Mouse (Mus musculus) testis, adult 2 months (tissue): Measurements from ENCODE around the gene Mrpl55. TPM values are rescaled to one million over a fixed set of nuclear protein-coding genes. Genes with fewer than 3 reads are reported as not detected.

Experiments
- H3K27ac ChIP-seq: fragments of 200-500 bp; 2 replicates; pipeline ENCODE4 v1.5.1; 2012; ENCODE audit warnings: low read depth, low read length; ENCODE audit not compliant: control insufficient read depth, insufficient read depth
- H3K27me3 ChIP-seq: fragments of 200-500 bp; 2 replicates; pipeline ENCODE4 v1.6.1; 2012; ENCODE audit warnings: mild to moderate bottlenecking, low read length, moderate library complexity; ENCODE audit not compliant: control insufficient read depth, insufficient read depth
- H3K36me3 ChIP-seq: fragments of 200-500 bp; 2 replicates; pipeline ENCODE4 v1.6.1; 2012; ENCODE audit warnings: mild to moderate bottlenecking, low read length; ENCODE audit not compliant: control insufficient read depth, insufficient read depth
- H3K4me1 ChIP-seq: fragments of 200-500 bp; 2 replicates; pipeline ENCODE4 v1.6.1; 2012; ENCODE audit warnings: low read length; ENCODE audit not compliant: control insufficient read depth, insufficient read depth
- H3K4me3 ChIP-seq: fragments of 200-500 bp; 2 replicates; pipeline ENCODE4 v1.5.1; 2012; ENCODE audit warnings: low read depth, mild to moderate bottlenecking, low read length, moderate library complexity, mixed read lengths; ENCODE audit not compliant: control insufficient read depth
- CTCF ChIP-seq: fragments of 200-500 bp; IDR thresholded peaks from 2 replicates; pipeline ENCODE4 v1.5.1; 2012; ENCODE audit warnings: low read depth, mild to moderate bottlenecking, inconsistent platforms, low read length, moderate library complexity; ENCODE audit not compliant: control insufficient read depth, insufficient read depth, insufficient replicate concordance
- POLR2A ChIP-seq: fragments of 200-500 bp; IDR thresholded peaks from 2 replicates; pipeline ENCODE4 v1.6.1; 2012; ENCODE audit warnings: low read depth, mild to moderate bottlenecking, inconsistent platforms, low read length, moderate library complexity; ENCODE audit not compliant: control insufficient read depth
- polyA plus RNA-seq: library from polyadenylated mRNA; depleted of rRNA; stranded (reverse); fragments of >200 nt; gene quantifications from 2 replicates; pipeline ENCODE4 v1.2.3, GENCODE M21; 2012

The Mrpl55 gene
- polyA plus RNA-seq, 1 experiment: 75.8 TPM

DNA sequence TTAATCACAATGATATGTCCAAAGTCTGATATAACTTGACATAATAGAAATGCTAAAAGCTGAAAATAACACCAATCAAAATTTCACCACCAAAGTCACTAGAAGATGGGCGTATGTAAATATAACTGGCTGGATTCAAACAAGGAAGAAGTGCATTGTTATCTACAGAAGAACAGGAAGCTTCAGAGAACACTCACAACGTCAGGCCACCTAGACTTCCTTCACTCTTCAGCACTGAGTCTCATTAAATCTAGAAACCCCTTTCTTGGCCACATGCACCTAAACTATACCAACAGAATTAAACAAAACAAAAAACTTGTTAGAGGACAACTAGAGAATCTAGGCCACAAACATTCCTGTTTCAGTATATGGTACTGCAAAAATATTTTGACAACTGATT is 22.2 kb downstream of the Mrpl55 start:
- H3K4me3 ChIP-seq: no peak overlapping the region
- no peak overlapping the region for H3K27ac ChIP-seq
- no peak for TF ChIP-seq POLR2A
- no peak for TF ChIP-seq CTCF
- no peaks in the 10 kb centered on the region for H3K36me3 ChIP-seq
- H3K4me1 ChIP-seq: peaks cover 25% of the 10 kb centered on the region
- H3K27me3 ChIP-seq: no peaks in the 10 kb centered on the region

DNA sequence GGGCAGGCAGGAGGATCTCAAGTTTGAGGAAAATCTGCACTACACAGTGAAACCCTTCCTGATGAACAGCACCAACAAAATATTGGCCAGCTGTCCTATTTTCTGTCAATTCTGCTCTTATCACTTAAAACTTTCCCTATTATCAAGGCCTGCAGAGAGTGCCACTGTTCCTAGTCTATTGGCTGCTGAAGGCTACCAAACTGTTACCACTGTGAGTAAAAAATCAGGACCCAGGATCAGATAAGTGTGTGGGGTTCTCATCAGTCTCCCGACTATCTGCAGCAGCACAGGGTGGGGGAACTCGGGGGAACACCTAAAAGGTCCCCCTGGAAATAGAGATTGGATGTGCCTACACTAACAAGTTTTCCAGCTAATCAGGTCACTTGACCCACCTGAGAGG is 22.9 kb downstream of the Mrpl55 start:
- no peaks in the 10 kb centered on the region for H3K36me3 ChIP-seq
- no peak overlapping the region for H3K4me3 ChIP-seq
- TF ChIP-seq POLR2A (no peak), CTCF (no peak)
- peaks cover 25% of the 10 kb centered on the region for H3K4me1 ChIP-seq
- H3K27me3 ChIP-seq: no peaks in the 10 kb centered on the region
- no peak overlapping the region for H3K27ac ChIP-seq

DNA sequence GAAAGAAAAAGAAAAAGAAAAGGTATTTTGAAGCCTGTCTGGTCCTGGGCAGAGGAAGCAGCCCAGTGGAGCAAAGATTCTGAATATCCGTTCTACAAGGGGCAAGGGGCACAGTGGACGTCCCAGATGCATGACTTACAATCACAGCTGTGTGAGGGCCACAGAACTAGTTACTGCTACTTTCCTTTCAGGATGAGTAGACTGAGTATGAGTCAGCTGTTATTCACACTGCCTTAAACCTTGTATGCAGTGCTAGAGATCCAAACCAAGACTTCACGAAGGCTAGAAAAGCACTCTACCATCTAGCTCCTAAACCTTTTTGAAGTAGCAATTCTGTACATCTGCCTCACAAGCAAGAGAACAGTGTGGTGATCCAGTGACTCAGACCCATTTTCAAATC is 24.0 kb downstream of the Mrpl55 start:
- Histone ChIP-seq H3K4me1 (peaks cover 24% of the 10 kb centered on the region), H3K27ac (no peak overlapping the region), H3K36me3 (no peaks in the 10 kb centered on the region), H3K4me3 (peak overlapping the region; percentile 96; the same call in 1 of the 2 replicates), H3K27me3 (no peaks in the 10 kb centered on the region)
- TF ChIP-seq CTCF: no peak
- TF ChIP-seq POLR2A: no peak

DNA sequence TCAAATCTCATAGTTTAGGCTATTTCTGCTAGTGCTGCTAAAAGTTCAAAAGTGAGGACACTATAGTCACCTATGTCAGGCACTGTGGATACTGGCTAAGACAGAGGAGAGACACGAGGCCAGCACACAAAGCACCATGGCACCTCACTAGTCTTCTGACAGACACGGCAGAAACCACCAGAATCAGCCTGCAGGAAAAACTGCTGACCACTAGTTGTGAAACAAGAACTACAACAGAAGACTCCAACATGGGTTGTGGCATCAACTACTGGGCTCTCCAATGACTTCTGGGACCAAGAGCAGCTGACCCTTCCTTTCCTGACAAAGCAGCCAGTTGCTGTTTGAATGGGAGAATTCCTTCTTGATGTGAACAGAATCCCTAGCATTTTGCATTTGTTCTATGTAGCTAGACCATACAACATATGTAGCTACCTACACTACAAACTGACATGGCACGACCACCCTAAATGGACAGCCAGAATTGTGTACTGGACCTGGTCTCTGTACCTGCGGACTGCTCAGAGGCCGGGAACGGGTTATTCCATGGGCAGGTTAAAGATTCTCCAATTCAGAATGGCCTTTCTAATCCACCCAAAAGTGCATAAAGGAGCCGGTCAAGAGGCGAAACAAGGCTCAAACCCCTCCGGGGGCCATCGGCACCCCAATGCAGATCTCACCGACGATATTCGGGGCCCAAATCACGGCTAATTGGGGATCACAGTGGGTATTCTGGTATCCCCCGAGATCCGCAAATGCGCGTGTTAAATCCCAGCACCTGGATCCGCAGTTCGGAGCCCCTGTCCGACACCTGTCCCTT is 24.7 kb downstream of the Mrpl55 start:
- Histone ChIP-seq H3K27me3 (no peaks in the 10 kb centered on the region), H3K36me3 (no peaks in the 10 kb centered on the region), H3K4me3 (peak overlapping the region; percentile 96), H3K4me1 (peaks cover 21% of the 10 kb centered on the region), H3K27ac (peak overlapping the region; percentile 98)
- TF ChIP-seq CTCF (no peak), POLR2A (no peak)

DNA sequence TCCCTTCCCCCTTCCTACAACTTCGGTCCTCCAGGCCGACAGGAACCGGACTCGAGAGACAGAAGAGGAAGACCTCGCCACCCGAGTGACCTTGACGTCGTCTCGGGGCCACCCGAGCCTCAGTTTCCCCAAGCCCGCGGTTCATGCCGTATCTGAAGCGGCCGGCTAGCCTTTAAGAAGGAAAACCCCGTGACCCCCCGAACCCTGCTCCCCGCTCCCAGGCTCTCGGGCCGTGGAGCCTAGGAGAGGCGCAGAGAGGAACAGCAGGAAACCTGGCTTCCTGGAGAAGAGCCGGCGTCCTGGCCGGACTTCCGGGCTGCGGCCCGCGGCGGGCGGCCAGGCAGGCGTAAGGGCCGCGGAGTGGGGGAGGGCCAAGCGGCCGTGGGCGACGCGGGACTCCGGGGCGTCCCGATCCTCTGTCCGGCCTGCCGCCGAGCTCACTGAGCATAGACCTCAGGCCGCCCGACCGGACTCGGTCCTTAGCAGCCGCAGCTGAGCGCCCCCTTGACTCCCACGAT is 25.4 kb downstream of the Mrpl55 start:
- Histone ChIP-seq H3K27me3 (no peaks in the 10 kb centered on the region), H3K4me3 (peak overlapping the region; percentile 96), H3K4me1 (peaks cover 19% of the 10 kb centered on the region), H3K27ac (peak overlapping the region; percentile 98), H3K36me3 (no peaks in the 10 kb centered on the region)
- TF ChIP-seq CTCF: no peak
- TF ChIP-seq POLR2A: no peak

DNA sequence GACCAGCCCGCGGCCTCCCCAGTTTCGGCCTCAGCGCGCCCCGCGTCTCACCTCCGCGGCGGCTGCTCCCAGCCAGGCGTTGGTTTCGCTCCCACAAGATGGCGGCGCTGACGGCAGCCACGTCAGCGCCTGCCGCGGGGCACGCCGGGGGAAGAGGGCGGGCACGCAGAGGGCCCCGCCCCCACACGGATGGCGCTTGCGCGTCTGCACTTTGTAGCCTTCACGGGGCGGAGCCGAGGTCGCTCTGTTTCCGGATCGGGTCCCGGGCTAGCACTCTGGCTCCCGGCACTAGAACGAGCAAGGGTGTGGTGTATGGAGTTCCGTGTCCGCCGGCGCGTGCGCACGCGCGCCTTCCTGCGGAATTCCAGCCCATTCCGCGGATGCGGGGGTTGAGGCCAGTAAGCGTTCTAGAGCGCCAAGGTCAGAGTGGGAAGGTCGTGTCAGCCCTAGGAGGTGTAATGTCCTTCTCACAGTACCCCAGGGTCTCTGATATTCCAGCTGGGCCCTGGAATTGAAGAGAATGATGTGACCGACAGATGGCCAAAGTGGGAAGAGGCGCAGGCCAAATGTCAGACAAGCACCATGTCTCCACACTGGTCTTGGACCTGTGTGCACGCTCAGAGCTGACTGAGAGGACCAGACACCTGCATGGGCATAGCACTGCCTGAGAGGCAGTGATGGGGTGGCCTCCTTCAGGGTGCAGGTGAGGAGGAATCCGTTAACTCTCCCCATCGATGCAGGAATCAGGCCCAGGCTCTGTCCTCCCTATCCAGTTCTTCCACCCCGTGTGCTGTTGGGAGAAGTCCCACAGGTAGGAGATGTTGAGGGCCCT is 26.1 kb downstream of the Mrpl55 start, which contains the start of gene Arf1:
Arf1 (minus strand) TSS at position 149 of the 832 bp plus-strand sequence.
- Histone ChIP-seq H3K4me1 (peaks cover 19% of the 10 kb centered on the region), H3K27me3 (no peaks in the 10 kb centered on the region), H3K27ac (peak within 1 kb of the TSS; percentile 98), H3K4me3 (peak within 1 kb of the TSS; percentile 96), H3K36me3 (no peaks in the 10 kb centered on the region)
- TF ChIP-seq CTCF (no peak), POLR2A (peak; percentile 97)
